Mouse (Mus musculus): ENCODE measurements at regions not wholly inside any gene's neighbourhood (a gene's known extent, or its start where the extent isn't known, plus 50 kb on each side); places are given as distances from the start of the nearest gene placed in this dataset.

DNA sequence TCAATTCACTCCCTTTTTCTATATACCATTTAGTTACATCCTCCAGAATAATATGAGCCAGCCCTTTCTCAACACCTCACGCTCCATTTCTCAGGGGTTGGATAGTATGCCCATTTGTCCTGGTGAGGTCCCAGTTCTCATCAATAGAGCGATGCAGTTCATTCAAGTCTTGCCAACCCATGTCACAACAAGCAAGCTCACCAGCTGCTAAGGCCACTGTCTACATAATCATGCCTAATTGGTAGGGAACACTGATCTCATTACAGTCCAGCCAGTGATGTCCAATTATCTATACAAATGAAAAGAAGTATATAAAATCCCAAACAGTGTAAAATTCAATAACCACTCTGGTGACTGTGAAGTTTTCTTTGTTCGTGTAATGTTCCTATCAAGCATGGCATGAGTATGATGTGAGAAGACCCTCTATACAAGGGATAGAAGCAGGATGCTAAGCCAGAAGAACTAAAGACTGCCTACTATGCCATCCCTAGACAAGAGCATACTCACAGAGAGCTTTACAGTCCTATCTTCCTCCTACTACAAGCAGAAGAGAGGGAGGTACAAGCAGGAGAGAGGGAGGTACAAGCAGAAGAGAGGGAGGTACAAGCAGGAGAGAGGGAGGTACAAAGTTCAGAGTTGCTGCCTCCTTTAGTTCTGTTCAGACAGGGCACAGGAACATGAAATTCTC, 269.6 kb upstream of the Lmcd1 start:
- TF ChIP-seq ELF1 (IDR thresholded peaks at IDR 0.05; ENCODE audit: low read depth, low read length), result no peak
- no peak for TF ChIP-seq ETS1 (conservative IDR thresholded peaks at IDR 0.05; ENCODE audit: low read depth, low read length)
- TF ChIP-seq JUND (conservative IDR thresholded peaks at IDR 0.05; ENCODE audit: low read depth, low read length), result no peak
- TF ChIP-seq MAZ (IDR thresholded peaks at IDR 0.05; ENCODE audit: low read depth, low read length), result no peak
- TF ChIP-seq MEF2A (IDR thresholded peaks at IDR 0.05; ENCODE audit: borderline replicate concordance, low read depth, low read length), result no peak
- TF ChIP-seq ZC3H11A (IDR thresholded peaks at IDR 0.05; ENCODE audit: low read depth, low read length), result no peak
- TF ChIP-seq USF1 (IDR thresholded peaks at IDR 0.05; ENCODE audit: low read depth, low read length), result no peak
- no peak for TF ChIP-seq PAX5 (IDR thresholded peaks at IDR 0.05; ENCODE audit: low read length)
- no peak for TF ChIP-seq RAD21 (IDR thresholded peaks at IDR 0.05; ENCODE audit: low read depth, low read length)
- no peak for TF ChIP-seq HCFC1 (IDR thresholded peaks at IDR 0.05; ENCODE audit: low read depth, low read length)
- TF ChIP-seq ZKSCAN1 (IDR thresholded peaks at IDR 0.05; ENCODE audit: borderline replicate concordance, low read depth, low read length), result no peak
- TF ChIP-seq SIN3A (IDR thresholded peaks at IDR 0.05; ENCODE audit: low read length), result no peak
- no peak for TF ChIP-seq NELFE (IDR thresholded peaks at IDR 0.05; ENCODE audit: low read depth, low read length)
- no peak for TF ChIP-seq BHLHE40 (IDR thresholded peaks at IDR 0.05; ENCODE audit: low read depth, low read length)
- no peak for TF ChIP-seq NRF1 (IDR thresholded peaks at IDR 0.05; ENCODE audit: low read depth, low read length)
- TF ChIP-seq SMC3 (IDR thresholded peaks at IDR 0.05; ENCODE audit: low read depth, low read length), result no peak
- no peak for TF ChIP-seq MAX (IDR thresholded peaks at IDR 0.05; ENCODE audit: low read length)
- no peaks in the 10 kb centered on the region for H3K79me2 ChIP-seq (replicated peaks; ENCODE audit: control insufficient read depth, extremely low read depth, insufficient read depth, poor library complexity, severe bottlenecking)
- H3K4me2 ChIP-seq (ENCODE audit: insufficient read depth, low read depth, poor library complexity, severe bottlenecking), result no peak overlapping the region
- H3K36me3 ChIP-seq (replicated peaks in 1 of 2; ENCODE audit: control insufficient read depth in 1 of 2, insufficient read depth in 1 of 2, low read length in 1 of 2), result no peaks in the 10 kb centered on the region
- dilution Hi-C loops (cut with MboI; ENCODE audit: extremely low pct_ligation_motif_present, extremely low pct_unique_long_range_greater_than_20kb, low sequenced_read_pairs), result no loop called here
- no peak overlapping the region for H3K4me3 ChIP-seq (replicated peaks in 1 of 3; ENCODE audit: low read depth in 2 of 3, low read length in 2 of 3, poor library complexity in 1 of 3)
- no peaks in the 10 kb centered on the region for H3K27me3 ChIP-seq (replicated peaks)
- no peak overlapping the region for H3K27ac ChIP-seq (ENCODE audit: insufficient read depth, low read depth)
- no peak overlapping the region for H3K9ac ChIP-seq (ENCODE audit: insufficient read depth, low read depth)
- in situ Hi-C loops (cut with MboI; ENCODE audit: low pct_ligation_motif_present, low pct_unique_long_range_greater_than_20kb, low sequenced_read_pairs), result no loop called here
- H3K9me3 ChIP-seq (replicated peaks; ENCODE audit: low read length), result peaks cover 49% of the 10 kb centered on the region
- no peaks in the 10 kb centered on the region for H3K4me1 ChIP-seq (ENCODE audit: control insufficient read depth in 1 of 2, insufficient read depth in 2 of 2)
- no peak for DNase-seq (ENCODE audit: extremely low read depth)

DNA sequence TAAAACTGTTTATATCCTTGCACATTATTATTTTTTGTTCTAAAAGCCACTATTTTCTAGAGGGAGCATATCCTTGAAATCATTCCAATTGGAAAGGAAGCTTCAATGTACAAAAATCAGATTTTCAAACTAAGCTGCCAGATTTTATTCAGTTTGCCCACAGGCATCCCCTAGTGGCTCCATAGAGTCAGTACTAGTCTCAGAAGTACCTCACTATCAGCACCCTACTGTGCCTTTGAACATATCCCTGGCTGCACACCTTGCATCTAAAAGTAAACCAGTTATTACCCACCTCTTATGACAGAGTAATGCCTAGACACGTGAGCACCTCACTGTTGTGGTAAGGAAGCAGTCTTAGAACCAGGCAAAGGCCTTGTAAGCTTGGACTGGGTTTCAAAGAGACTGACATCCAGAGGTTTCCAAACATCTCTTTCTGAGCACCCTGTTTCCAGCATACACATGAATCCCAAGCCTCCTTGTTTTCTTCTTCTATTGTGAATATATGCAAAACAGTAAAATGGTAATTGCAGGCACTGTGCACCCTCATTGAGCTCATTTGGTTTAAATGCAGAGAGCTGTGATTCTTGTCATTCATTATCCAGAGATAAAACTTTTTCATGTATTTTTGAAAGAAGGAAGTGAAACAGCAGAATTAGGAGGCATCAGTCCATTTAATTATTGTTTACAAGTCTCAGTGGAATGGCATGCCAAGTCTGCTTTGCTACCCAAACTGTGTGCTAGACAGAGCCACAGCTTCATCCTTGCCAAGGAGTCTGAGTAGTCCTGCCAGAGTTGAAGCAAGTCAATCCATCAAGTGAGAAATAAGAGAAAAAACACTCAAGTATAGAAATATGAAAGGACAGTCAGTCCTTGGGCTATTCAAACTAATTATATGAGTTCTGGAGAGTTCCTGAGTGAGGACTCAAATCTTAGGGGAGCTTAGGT, 247.0 kb upstream of the Lmcd1 start:
- DNase-seq (ENCODE audit: extremely low read depth), result no peak
- H3K27ac ChIP-seq (ENCODE audit: insufficient read depth, low read depth), result no peak overlapping the region
- TF ChIP-seq MAFK (IDR thresholded peaks at IDR 0.05; ENCODE audit: insufficient replicate concordance, low read length), result no peak
- TF ChIP-seq ZC3H11A (IDR thresholded peaks at IDR 0.05; ENCODE audit: low read depth, low read length), result no peak
- no peak for TF ChIP-seq KAT2A (IDR thresholded peaks at IDR 0.05; ENCODE audit: insufficient replicate concordance, low read length)
- TF ChIP-seq E2F4 (IDR thresholded peaks at IDR 0.05; ENCODE audit: insufficient replicate concordance, low read depth, low read length), result no peak
- TF ChIP-seq JUND (conservative IDR thresholded peaks at IDR 0.05; ENCODE audit: low read depth, low read length), result no peak
- TF ChIP-seq ETS1 (conservative IDR thresholded peaks at IDR 0.05; ENCODE audit: low read depth, low read length), result no peak
- no peak for TF ChIP-seq CHD1 (IDR thresholded peaks at IDR 0.05; ENCODE audit: low read depth, low read length)
- no peak for TF ChIP-seq RAD21 (IDR thresholded peaks at IDR 0.05; ENCODE audit: low read depth, low read length)
- TF ChIP-seq NRF1 (IDR thresholded peaks at IDR 0.05; ENCODE audit: low read depth, low read length), result no peak
- TF ChIP-seq JUN (IDR thresholded peaks at IDR 0.05; ENCODE audit: insufficient read depth, low read depth, low read length), result no peak
- TF ChIP-seq HCFC1 (IDR thresholded peaks at IDR 0.05; ENCODE audit: low read depth, low read length), result no peak
- no peak for TF ChIP-seq MAX (IDR thresholded peaks at IDR 0.05; ENCODE audit: low read length)
- no peak for TF ChIP-seq USF2 (conservative IDR thresholded peaks at IDR 0.05; ENCODE audit: low read depth, low read length)
- no peak for TF ChIP-seq IRF4 (IDR thresholded peaks at IDR 0.05; ENCODE audit: low read depth, low read length)
- TF ChIP-seq CTCF (conservative IDR thresholded peaks at IDR 0.05 in 1 of 2, IDR thresholded peaks at IDR 0.05 in 1 of 2; ENCODE audit: low read depth in 2 of 2, low read length in 2 of 2), result no peak
- no peak for TF ChIP-seq ELF1 (IDR thresholded peaks at IDR 0.05; ENCODE audit: low read depth, low read length)
- TF ChIP-seq BHLHE40 (IDR thresholded peaks at IDR 0.05; ENCODE audit: low read depth, low read length), result no peak
- TF ChIP-seq TCF12 (IDR thresholded peaks at IDR 0.05; ENCODE audit: low read depth, low read length), result no peak
- no peaks in the 10 kb centered on the region for H3K27me3 ChIP-seq (replicated peaks)
- no peaks in the 10 kb centered on the region for H3K79me2 ChIP-seq (replicated peaks; ENCODE audit: control insufficient read depth, extremely low read depth, insufficient read depth, poor library complexity, severe bottlenecking)
- no peaks in the 10 kb centered on the region for H3K4me1 ChIP-seq (ENCODE audit: control insufficient read depth in 1 of 2, insufficient read depth in 2 of 2)
- H3K36me3 ChIP-seq (replicated peaks in 1 of 2; ENCODE audit: control insufficient read depth in 1 of 2, insufficient read depth in 1 of 2, low read length in 1 of 2), result no peaks in the 10 kb centered on the region
- dilution Hi-C loops (cut with MboI; ENCODE audit: extremely low pct_ligation_motif_present, extremely low pct_unique_long_range_greater_than_20kb, low sequenced_read_pairs), result no loop called here
- H3K4me3 ChIP-seq (replicated peaks in 1 of 3; ENCODE audit: low read depth in 2 of 3, low read length in 2 of 3, poor library complexity in 1 of 3), result no peak overlapping the region
- H3K9me3 ChIP-seq (replicated peaks; ENCODE audit: low read length), result peaks cover 33% of the 10 kb centered on the region
- no peak overlapping the region for H3K9ac ChIP-seq (ENCODE audit: insufficient read depth, low read depth)
- no peak overlapping the region for H3K4me2 ChIP-seq (ENCODE audit: insufficient read depth, low read depth, poor library complexity, severe bottlenecking)
- in situ Hi-C loops (cut with MboI; ENCODE audit: low pct_ligation_motif_present, low pct_unique_long_range_greater_than_20kb, low sequenced_read_pairs), result no loop called here

Measured in CH12.LX (cell line).